Mouse (Mus musculus) stomach, postnatal 0 days (tissue): ENCODE measurements around the gene Gas6.

Source experiments
- CTCF ChIP-seq: IDR thresholded peaks from 2 replicates; pipeline ENCODE4 v1.5.1; 2016; ENCODE audit warnings: antibody characterized with exemption, low read depth, mild to moderate bottlenecking, moderate library complexity
- EP300 ChIP-seq: optimal IDR thresholded peaks from 2 replicates; pipeline ENCODE3; 2016; ENCODE audit warnings: antibody characterized with exemption

DNA sequence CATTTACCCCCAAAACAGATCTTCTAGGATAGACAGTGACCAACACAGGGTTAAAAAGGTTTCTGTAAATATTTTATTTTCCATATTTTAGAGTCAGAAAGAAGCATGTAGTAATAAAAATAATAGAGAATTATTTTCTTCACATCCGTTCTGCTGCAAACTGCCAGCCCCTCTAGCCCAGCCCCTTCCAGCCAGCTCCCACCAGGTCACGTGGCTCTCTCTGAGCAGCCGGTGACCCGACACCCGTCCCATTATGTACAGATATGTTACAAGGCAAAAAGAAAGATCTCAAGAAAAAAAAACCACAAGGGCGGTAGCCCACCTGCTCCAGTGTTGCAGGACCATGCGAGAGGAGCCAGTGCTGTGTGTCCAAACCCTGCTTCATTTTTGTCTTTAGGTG, 29.0 kb downstream of the Gas6 start:
- TF ChIP-seq CTCF = no peak
- TF ChIP-seq EP300 = no peak
